Mouse (Mus musculus): ENCODE data around the gene Kng1. TPM values are rescaled to one million over a fixed set of nuclear protein-coding genes. Genes with fewer than 3 reads are reported as not detected.
"Not testable (repeated sequence)": the region's sequence is repeated elsewhere in the genome, so short reads cannot be mapped to it uniquely, and the experiment has no call there.

The Kng1 gene
- polyA plus RNA-seq, 1 experiment from 2014 or later: 0.17 TPM

DNA sequence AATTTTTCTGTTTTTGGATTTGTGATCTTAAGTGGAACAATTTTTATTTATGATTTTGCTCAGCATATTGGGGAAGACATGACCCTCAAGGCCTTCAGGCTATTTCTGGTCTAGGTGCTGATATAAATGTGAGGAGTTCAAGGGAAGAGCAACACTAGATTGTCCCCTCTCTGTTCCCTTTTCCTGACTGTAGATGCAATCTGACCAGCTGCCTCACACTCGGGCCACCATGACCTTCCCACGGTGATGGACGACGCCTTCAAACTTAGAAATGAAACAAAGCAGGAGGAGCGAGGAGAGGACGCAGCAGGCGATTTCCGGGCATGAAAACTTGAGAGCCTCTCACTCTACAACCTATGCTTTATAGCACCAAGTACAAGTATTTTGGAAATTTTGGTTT, 29.5 kb downstream of the Kng1 start:
- H3K36me3 ChIP-seq (ENCODE audit: control insufficient read depth, insufficient read depth, low read length); H3K9me3 ChIP-seq (ENCODE audit: control insufficient read depth, low read length); H3K4me2 ChIP-seq (ENCODE audit: low read depth, low read length); H3K27ac ChIP-seq (replicated peaks; ENCODE audit: low read depth, low read length); H3K9ac ChIP-seq (ENCODE audit: low read depth, low read length); ATAC-seq (ENCODE audit: low read depth); DNase-seq (ENCODE audit: low spot score); H3K4me3 ChIP-seq (ENCODE audit: low read depth, low read length); H3K27me3 ChIP-seq (replicated peaks; ENCODE audit: control insufficient read depth, insufficient read depth, low read length); H3K4me1 ChIP-seq (ENCODE audit: control insufficient read depth, insufficient read depth, low read length): not testable (repeated sequence)
- WGBS: 78% methylated on average over 8 of the region's 8 CpGs

DNA sequence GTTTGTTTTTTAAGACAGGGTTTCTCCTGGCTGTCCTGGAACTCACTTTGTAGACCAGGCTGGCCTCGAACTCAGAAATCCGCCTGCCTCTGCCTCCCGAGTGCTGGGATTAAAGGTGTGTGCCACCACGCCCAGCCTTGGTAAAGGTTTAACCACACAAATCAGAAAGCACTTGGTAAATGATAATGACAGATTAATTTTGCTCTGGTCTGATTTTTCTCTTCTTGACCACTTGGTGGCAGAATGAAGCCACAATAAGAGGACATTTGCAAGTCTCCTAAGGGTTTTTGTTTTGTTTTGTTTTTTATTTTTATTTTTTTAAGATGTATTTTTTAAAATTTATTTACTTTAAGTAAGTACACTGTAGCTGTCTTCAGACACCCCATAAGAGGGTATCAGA, 30.0 kb downstream of the Kng1 start:
- not testable (repeated sequence) for H3K4me3 ChIP-seq (ENCODE audit: low read depth, low read length); H3K4me2 ChIP-seq (ENCODE audit: low read depth, low read length); H3K9me3 ChIP-seq (ENCODE audit: control insufficient read depth, low read length); H3K9ac ChIP-seq (ENCODE audit: low read depth, low read length); ATAC-seq (ENCODE audit: low read depth); H3K27ac ChIP-seq (replicated peaks; ENCODE audit: low read depth, low read length); H3K36me3 ChIP-seq (ENCODE audit: control insufficient read depth, insufficient read depth, low read length); H3K4me1 ChIP-seq (ENCODE audit: control insufficient read depth, insufficient read depth, low read length); H3K27me3 ChIP-seq (replicated peaks; ENCODE audit: control insufficient read depth, insufficient read depth, low read length)
- peak; percentile 31 for DNase-seq (ENCODE audit: low spot score)
- 45% methylated on average over 4 of the region's 4 CpGs for WGBS

DNA sequence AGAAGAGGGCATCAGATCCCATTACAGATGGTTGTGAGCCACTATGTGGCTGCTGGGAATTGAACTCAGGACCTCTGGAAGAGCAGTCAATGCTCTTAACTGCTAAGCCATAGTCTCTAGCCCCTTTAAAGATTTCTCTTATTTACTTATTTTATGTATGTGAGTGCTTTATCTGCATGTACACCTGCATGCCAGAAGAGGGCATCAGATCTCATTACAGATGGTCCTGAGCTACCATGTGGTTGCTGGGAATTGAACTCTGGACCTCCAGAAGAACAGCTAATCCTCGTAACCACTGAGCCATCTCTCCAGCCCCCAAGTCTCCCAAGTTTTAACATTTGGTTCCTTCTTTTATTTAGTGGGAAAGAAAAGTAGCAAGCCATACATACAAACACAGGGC, 30.8 kb downstream of the Kng1 start:
- not testable (repeated sequence) for H3K27ac ChIP-seq (replicated peaks; ENCODE audit: low read depth, low read length); ATAC-seq (ENCODE audit: low read depth); DNase-seq (ENCODE audit: low spot score); H3K27me3 ChIP-seq (replicated peaks; ENCODE audit: control insufficient read depth, insufficient read depth, low read length); H3K9me3 ChIP-seq (ENCODE audit: control insufficient read depth, low read length); H3K4me1 ChIP-seq (ENCODE audit: control insufficient read depth, insufficient read depth, low read length); H3K4me3 ChIP-seq (ENCODE audit: low read depth, low read length); H3K9ac ChIP-seq (ENCODE audit: low read depth, low read length); H3K36me3 ChIP-seq (ENCODE audit: control insufficient read depth, insufficient read depth, low read length); H3K4me2 ChIP-seq (ENCODE audit: low read depth, low read length)
- 78% methylated on average over 1 of the region's 1 CpGs for WGBS

DNA sequence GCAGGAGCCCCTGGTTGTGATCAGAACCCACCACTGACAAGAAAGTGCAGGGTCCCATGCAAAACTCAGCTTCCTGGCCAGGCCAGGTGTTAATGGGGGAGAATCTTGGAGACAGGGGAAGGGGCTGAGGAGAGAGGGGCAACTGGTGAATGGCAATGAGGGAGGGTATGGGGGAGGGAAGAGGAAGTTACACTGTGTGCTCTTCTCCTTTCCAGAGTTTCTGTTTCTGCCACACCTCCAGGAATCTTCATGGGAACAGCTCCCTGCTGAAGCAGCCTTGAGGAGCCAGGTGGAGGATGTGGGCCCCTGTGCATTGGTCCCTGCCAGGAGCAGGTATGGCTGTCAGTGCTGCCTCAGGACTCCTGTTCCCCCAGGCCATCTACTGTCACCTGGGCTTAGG, 33.7 kb downstream of the Kng1 start:
- not testable (repeated sequence) for H3K4me3 ChIP-seq (ENCODE audit: low read depth, low read length); H3K9ac ChIP-seq (ENCODE audit: low read depth, low read length); DNase-seq (ENCODE audit: low spot score); H3K4me2 ChIP-seq (ENCODE audit: low read depth, low read length); H3K9me3 ChIP-seq (ENCODE audit: control insufficient read depth, low read length); H3K27me3 ChIP-seq (replicated peaks; ENCODE audit: control insufficient read depth, insufficient read depth, low read length); ATAC-seq (ENCODE audit: low read depth); H3K36me3 ChIP-seq (ENCODE audit: control insufficient read depth, insufficient read depth, low read length); H3K27ac ChIP-seq (replicated peaks; ENCODE audit: low read depth, low read length); H3K4me1 ChIP-seq (ENCODE audit: control insufficient read depth, insufficient read depth, low read length)

DNA sequence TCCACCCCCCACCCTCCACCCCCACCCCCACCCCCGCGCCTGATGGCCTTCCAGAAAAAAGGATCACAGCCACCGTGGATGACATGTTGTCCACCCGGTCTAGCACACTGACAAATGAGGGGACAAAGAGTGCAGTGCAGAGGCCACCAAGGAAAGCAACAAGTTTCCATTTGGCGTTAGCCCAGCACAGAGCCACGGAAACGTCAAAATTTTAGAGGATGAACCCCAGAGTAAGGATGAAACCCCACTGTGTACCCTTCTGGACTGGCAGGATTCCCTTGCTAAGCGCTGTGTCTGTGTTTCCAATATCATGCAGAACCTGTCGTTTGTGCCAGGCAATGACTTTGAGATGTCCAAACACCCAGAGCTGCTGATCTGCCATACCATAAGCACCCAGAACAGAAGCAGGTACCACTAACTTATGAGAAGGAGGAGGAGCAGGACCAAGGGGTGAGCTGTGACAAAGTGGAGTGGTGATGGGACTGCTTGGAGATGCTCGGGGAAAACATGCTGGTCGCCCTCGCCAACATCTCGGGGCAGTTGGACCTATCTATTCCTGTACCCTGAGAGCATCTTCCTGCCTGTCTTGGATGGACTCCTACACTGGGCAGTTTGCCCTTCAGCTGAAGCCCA, 35.8 kb downstream of the Kng1 start:
- no peak overlapping the region for H3K4me2 ChIP-seq (ENCODE audit: low read depth, low read length)
- no peaks in the 10 kb centered on the region for H3K27me3 ChIP-seq (replicated peaks; ENCODE audit: control insufficient read depth, insufficient read depth, low read length)
- DNase-seq (ENCODE audit: low spot score) (no peak), ATAC-seq (ENCODE audit: low read depth) (no peak)
- 80% methylated on average over 13 of the region's 13 CpGs for WGBS
- H3K9ac ChIP-seq (ENCODE audit: low read depth, low read length): no peak overlapping the region
- H3K9me3 ChIP-seq (ENCODE audit: control insufficient read depth, low read length): no peaks in the 10 kb centered on the region
- H3K36me3 ChIP-seq (ENCODE audit: control insufficient read depth, insufficient read depth, low read length): no peaks in the 10 kb centered on the region
- no peak overlapping the region for H3K27ac ChIP-seq (replicated peaks; ENCODE audit: low read depth, low read length)
- no peak overlapping the region for H3K4me3 ChIP-seq (ENCODE audit: low read depth, low read length)
- H3K4me1 ChIP-seq (ENCODE audit: control insufficient read depth, insufficient read depth, low read length): no peaks in the 10 kb centered on the region

DNA sequence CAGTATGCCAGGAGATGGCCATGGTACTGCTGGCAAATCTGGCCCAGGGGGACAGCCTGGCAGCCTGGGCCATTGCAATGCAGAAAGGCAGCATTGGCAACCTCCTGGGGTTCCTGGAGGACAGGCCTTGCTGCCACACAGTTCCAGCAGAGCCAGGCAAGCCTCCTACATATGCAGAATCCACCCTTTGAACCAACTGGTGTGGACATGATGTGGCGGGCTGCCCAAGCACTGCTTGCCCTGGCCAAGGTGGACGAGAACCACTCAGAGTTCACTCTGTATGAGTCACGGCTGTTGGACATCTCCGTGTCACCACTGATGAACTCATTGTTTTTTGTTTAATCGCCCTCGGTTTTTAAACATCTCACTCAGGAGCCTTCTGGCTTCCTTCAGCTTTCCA, 36.5 kb downstream of the Kng1 start:
- H3K27ac ChIP-seq (replicated peaks; ENCODE audit: low read depth, low read length): no peak overlapping the region
- H3K36me3 ChIP-seq (ENCODE audit: control insufficient read depth, insufficient read depth, low read length): no peaks in the 10 kb centered on the region
- H3K9ac ChIP-seq (ENCODE audit: low read depth, low read length): no peak overlapping the region
- no peaks in the 10 kb centered on the region for H3K27me3 ChIP-seq (replicated peaks; ENCODE audit: control insufficient read depth, insufficient read depth, low read length)
- ATAC-seq (ENCODE audit: low read depth): no peak
- no peak overlapping the region for H3K4me2 ChIP-seq (ENCODE audit: low read depth, low read length)
- H3K4me1 ChIP-seq (ENCODE audit: control insufficient read depth, insufficient read depth, low read length): no peaks in the 10 kb centered on the region
- H3K9me3 ChIP-seq (ENCODE audit: control insufficient read depth, low read length): no peaks in the 10 kb centered on the region
- no peak overlapping the region for H3K4me3 ChIP-seq (ENCODE audit: low read depth, low read length)
- 86% methylated on average over 6 of the region's 6 CpGs for WGBS
- no peak for DNase-seq (ENCODE audit: low spot score)

DNA sequence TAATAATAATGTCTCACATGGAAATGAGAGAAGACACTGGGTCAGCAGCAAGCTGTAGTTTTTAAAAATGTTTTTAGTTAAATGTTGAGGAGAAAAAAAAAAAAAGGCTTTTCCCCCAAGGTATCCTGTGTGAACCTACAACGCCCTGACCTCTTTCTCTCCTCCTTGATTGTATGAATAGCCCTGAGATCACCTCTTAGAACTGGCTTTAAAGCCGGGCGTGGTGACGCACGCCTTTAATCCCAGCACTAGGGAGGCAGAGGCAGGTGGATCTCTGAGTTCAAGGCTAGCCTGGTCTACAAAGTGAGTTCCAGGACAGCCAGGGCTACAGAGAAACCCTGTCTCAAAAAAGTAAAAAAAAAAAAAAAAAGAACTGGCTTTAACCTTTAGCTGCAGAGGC, 37.9 kb downstream of the Kng1 start:
- H3K9ac ChIP-seq (ENCODE audit: low read depth, low read length); DNase-seq (ENCODE audit: low spot score); H3K36me3 ChIP-seq (ENCODE audit: control insufficient read depth, insufficient read depth, low read length); ATAC-seq (ENCODE audit: low read depth); H3K4me2 ChIP-seq (ENCODE audit: low read depth, low read length); H3K4me1 ChIP-seq (ENCODE audit: control insufficient read depth, insufficient read depth, low read length); H3K4me3 ChIP-seq (ENCODE audit: low read depth, low read length); H3K27ac ChIP-seq (replicated peaks; ENCODE audit: low read depth, low read length); H3K9me3 ChIP-seq (ENCODE audit: control insufficient read depth, low read length); H3K27me3 ChIP-seq (replicated peaks; ENCODE audit: control insufficient read depth, insufficient read depth, low read length): not testable (repeated sequence)
- 88% methylated on average over 5 of the region's 5 CpGs for WGBS

DNA sequence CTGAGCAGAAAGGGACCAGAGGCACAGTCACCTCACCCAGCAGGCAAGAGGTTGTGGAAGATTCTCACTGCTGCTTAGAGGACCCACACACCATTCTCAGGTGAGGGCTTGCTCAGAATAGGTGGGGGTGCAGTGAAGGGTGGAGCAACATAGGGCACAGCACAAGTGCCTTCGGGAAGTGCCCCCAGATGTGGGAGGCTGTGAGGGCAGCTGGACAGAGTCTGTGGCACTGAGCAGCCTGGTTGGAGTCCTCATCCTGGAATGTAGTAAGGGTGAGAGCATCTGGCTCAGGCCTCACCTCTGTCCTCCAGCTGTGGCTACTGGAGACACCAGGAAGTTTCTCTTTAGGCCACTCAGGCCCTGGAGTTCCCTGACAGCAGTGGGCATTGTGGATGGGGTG, 39.2 kb downstream of the Kng1 start:
- not testable (repeated sequence) for H3K4me1 ChIP-seq (ENCODE audit: control insufficient read depth, insufficient read depth, low read length); H3K9ac ChIP-seq (ENCODE audit: low read depth, low read length); H3K36me3 ChIP-seq (ENCODE audit: control insufficient read depth, insufficient read depth, low read length); DNase-seq (ENCODE audit: low spot score); H3K27ac ChIP-seq (replicated peaks; ENCODE audit: low read depth, low read length); H3K4me3 ChIP-seq (ENCODE audit: low read depth, low read length); ATAC-seq (ENCODE audit: low read depth); H3K4me2 ChIP-seq (ENCODE audit: low read depth, low read length); H3K9me3 ChIP-seq (ENCODE audit: control insufficient read depth, low read length)
- WGBS: 100% methylated on average over 1 of the region's 1 CpGs
- peaks cover 11% of the 10 kb centered on the region for H3K27me3 ChIP-seq (replicated peaks; ENCODE audit: control insufficient read depth, insufficient read depth, low read length)

DNA sequence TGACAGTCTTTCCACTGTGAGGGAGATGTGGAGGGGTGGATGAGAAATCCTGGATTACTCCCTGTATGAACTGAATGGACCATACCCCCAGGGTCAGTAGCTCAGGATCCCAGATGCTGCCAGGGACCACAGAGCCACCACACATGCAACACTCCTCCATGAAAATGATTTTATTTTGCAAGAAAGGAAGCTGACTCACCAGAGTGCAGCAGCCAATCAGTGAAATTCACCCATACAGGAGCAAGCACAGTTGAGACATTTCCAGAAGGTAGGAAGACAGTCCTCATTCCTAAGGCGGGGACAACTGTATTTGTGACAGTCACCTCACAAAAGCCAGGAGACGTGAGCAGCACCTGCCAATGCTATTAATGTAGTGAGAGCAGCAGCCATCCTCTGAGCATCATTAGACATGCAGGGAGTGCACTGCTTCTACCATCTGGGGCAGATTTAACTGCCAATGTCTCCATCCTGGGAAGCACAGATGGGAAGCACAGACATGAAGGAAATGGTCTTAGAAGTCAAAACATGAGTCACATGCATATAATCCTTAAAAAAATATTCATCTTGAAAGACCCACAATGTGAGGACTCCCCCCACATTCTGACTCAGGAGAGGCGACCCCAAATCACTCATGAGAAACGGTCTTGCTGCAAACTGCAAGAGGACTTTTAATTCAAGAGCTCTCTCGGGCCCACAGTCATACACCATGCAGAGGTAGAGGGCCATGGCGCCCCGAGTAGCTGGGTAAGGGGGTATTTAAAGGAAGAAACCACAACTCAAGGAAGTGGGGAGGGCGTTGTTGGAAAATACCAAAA, 39.8 kb downstream of the Kng1 start:
- not testable (repeated sequence) for H3K4me2 ChIP-seq (ENCODE audit: low read depth, low read length); H3K4me3 ChIP-seq (ENCODE audit: low read depth, low read length); H3K4me1 ChIP-seq (ENCODE audit: control insufficient read depth, insufficient read depth, low read length); H3K9ac ChIP-seq (ENCODE audit: low read depth, low read length); ATAC-seq (ENCODE audit: low read depth); DNase-seq (ENCODE audit: low spot score); H3K36me3 ChIP-seq (ENCODE audit: control insufficient read depth, insufficient read depth, low read length); H3K27ac ChIP-seq (replicated peaks; ENCODE audit: low read depth, low read length); H3K9me3 ChIP-seq (ENCODE audit: control insufficient read depth, low read length)
- 80% methylated on average over 8 of the region's 8 CpGs for WGBS
- peaks cover 11% of the 10 kb centered on the region for H3K27me3 ChIP-seq (replicated peaks; ENCODE audit: control insufficient read depth, insufficient read depth, low read length)
